Mouse (Mus musculus): ENCODE data around the gene Ngp.

- TF ChIP-seq CTCF (IDR thresholded peaks at IDR 0.05; ENCODE audit: extremely low read depth, insufficient read depth, low read length) (no peak), POLR2A (IDR thresholded peaks at IDR 0.05; ENCODE audit: extremely low read depth, insufficient read depth, low read length) (no peak)
Observed at GRCm38 (mm10) chr9:110402731-110403130, 16.8 kb upstream of the Ngp start.

Measured in cortical plate, adult 2 months (tissue).